Mouse (Mus musculus) CH12.LX (cell line): ENCODE results near the gene Mybpc1.

Experiments
- CTCF ChIP-seq, 2 experiments: IDR thresholded peaks in 1 of 2; conservative IDR thresholded peaks in 1 of 2; 2 replicates each; pipeline ENCODE4 v1.5.1; 2011 to 2012; ENCODE audit warnings: low read depth in 2 of 2, low read length in 2 of 2, improper control_type of control experiment in 1 of 2, inconsistent platforms in 1 of 2, mild to moderate bottlenecking in 1 of 2, moderate library complexity in 1 of 2
- MAFK ChIP-seq: IDR thresholded peaks from 2 replicates; pipeline ENCODE4 v1.6.1; 2011; ENCODE audit warnings: low read length, improper control_type of control experiment; ENCODE audit not compliant: insufficient replicate concordance
- MAX ChIP-seq: IDR thresholded peaks from 2 replicates; pipeline ENCODE4 v1.6.1; 2011; ENCODE audit warnings: low read length, improper control_type of control experiment
- MAZ ChIP-seq: IDR thresholded peaks from 2 replicates; pipeline ENCODE4 v1.6.1; 2012; ENCODE audit warnings: low read depth, mild to moderate bottlenecking, inconsistent platforms, low read length, improper control_type of control experiment, moderate library complexity
- NELFE ChIP-seq: IDR thresholded peaks from 2 replicates; pipeline ENCODE4 v1.6.1; 2011; ENCODE audit warnings: low read depth, low read length, improper control_type of control experiment
- POLR2A ChIP-seq: IDR thresholded peaks from 2 replicates; pipeline ENCODE4 v1.6.1; 2011; ENCODE audit warnings: low read depth, mild to moderate bottlenecking, improper control_type of control experiment, low read length
- POLR2AphosphoS2 ChIP-seq: IDR thresholded peaks from 2 replicates; pipeline ENCODE4 v1.6.1; 2011; ENCODE audit warnings: low read depth, low read length, improper control_type of control experiment
- RCOR1 ChIP-seq: conservative IDR thresholded peaks from 2 replicates; pipeline ENCODE4 v1.6.1; 2012; ENCODE audit warnings: low read depth, mild to moderate bottlenecking, inconsistent platforms, low read length, improper control_type of control experiment
- SIN3A ChIP-seq: IDR thresholded peaks from 2 replicates; pipeline ENCODE4 v1.6.1; 2012; ENCODE audit warnings: low read length, improper control_type of control experiment, inconsistent platforms
- TBP ChIP-seq: conservative IDR thresholded peaks from 2 replicates; pipeline ENCODE4 v1.6.1; 2011; ENCODE audit warnings: low read depth, low read length, improper control_type of control experiment
- UBTF ChIP-seq: IDR thresholded peaks from 2 replicates; pipeline ENCODE4 v1.6.1; 2012; ENCODE audit warnings: low read depth, mild to moderate bottlenecking, inconsistent platforms, low read length, improper control_type of control experiment, moderate library complexity
- ZC3H11A ChIP-seq: IDR thresholded peaks from 2 replicates; pipeline ENCODE4 v1.6.1; 2012; ENCODE audit warnings: low read depth, mild to moderate bottlenecking, inconsistent platforms, low read length, improper control_type of control experiment
- ZMIZ1 ChIP-seq: IDR thresholded peaks from 2 replicates; pipeline ENCODE4 v1.6.1; 2012; ENCODE audit warnings: low read depth, mild to moderate bottlenecking, inconsistent platforms, low read length, improper control_type of control experiment

DNA sequence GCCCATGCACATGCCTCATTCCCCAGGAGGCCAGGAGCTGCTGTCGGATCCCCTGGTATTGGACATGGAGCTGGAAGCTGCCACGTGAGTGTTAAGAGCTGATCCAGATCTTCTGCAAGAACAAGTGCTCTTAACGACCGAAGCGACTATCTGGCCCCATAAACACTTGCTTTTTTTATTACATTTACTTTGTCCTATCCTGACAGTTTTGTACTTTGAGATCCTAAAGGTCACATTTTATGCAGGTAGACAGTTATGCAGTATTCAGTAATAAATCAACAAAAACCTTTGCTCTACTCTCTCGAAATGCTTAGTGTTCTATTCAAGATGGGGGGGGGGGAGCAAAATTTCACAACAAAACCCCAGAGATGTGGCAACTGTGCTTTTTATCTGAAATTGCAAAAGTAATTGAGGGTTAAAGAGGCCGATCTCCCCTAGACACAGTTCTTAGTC lies 97.2 kb downstream of the Mybpc1 start:
- TF ChIP-seq CTCF (conservative IDR thresholded peaks at IDR 0.05 in 1 of 2, IDR thresholded peaks at IDR 0.05 in 1 of 2; ENCODE audit: low read depth in 2 of 2, low read length in 2 of 2) (no peak), SIN3A (no peak), POLR2AphosphoS2 (no peak), MAX (no peak), NELFE (no peak), TBP (no peak), MAFK (no peak), ZC3H11A (no peak), UBTF (no peak), MAZ (no peak), POLR2A (no peak), RCOR1 (no peak), ZMIZ1 (no peak)
